Mouse (Mus musculus): ENCODE data around the gene Caskin1. TPM values are rescaled to one million over a fixed set of nuclear protein-coding genes. Genes with fewer than 3 reads are reported as not detected.

The Caskin1 gene
- polyA plus RNA-seq, 1 experiment from 2014 or later, result 1.1 TPM

GRCm38 (mm10) chr17:24557091-24557490 lies 68.7 kb downstream of the Caskin1 start:
- Histone ChIP-seq H3K9ac (ENCODE audit: low read depth, low read length) (no peak overlapping the region), H3K36me3 (ENCODE audit: insufficient read depth, low read length) (no peaks in the 10 kb centered on the region), H3K4me3 (replicated peaks; ENCODE audit: low read depth, low read length) (no peak overlapping the region), H3K27ac (peak overlapping the region; percentile 93; the same call in 1 of the 2 replicates), H3K9me3 (replicated peaks; ENCODE audit: low read length) (no peaks in the 10 kb centered on the region), H3K27me3 (ENCODE audit: insufficient read depth, low read length) (no peaks in the 10 kb centered on the region), H3K4me2 (ENCODE audit: low read length) (no peak overlapping the region), H3K4me1 (replicated peaks; ENCODE audit: insufficient read depth, low read length) (peaks cover 14% of the 10 kb centered on the region)
- no peak for TF ChIP-seq CTCF (IDR thresholded peaks at IDR 0.05; ENCODE audit: low read depth)
- DNase-seq (ENCODE audit: low spot score) (no peak), ATAC-seq (replicated peaks; ENCODE audit: low FRiP score, low read depth) (no peak)
- WGBS, result 67% methylated on average over 7 of the region's 7 CpGs

Other genes starting within 250 kb of the Caskin1 start
- 18.3 and 23.2 TPM in 2 replicates for gene Ccnf, start 237.1 kb upstream of the Caskin1 start, polyA plus RNA-seq (2015; fragmentation: Nextera tagmentation; extraction: Ambion mirVana)
- not detected in 2 replicates for gene Abca17, start 137.5 kb upstream of the Caskin1 start, polyA plus RNA-seq (2015; fragmentation: Nextera tagmentation; extraction: Ambion mirVana)
- 21.8 TPM in 2 replicates for gene Abca3, start 136.7 kb upstream of the Caskin1 start, polyA plus RNA-seq (2015; fragmentation: Nextera tagmentation; extraction: Ambion mirVana)
- gene Rnps1, start 74.0 kb upstream of the Caskin1 start, polyA plus RNA-seq (2015; fragmentation: Nextera tagmentation; extraction: Ambion mirVana), result 191 and 203 TPM in 2 replicates
- 109 and 136 TPM in 2 replicates for gene Eci1, start 62.0 kb upstream of the Caskin1 start, polyA plus RNA-seq (2015; fragmentation: Nextera tagmentation; extraction: Ambion mirVana)
- gene Dnase1l2, start 45.5 kb upstream of the Caskin1 start, polyA plus RNA-seq (2015; fragmentation: Nextera tagmentation; extraction: Ambion mirVana), result 3.8 and 4.1 TPM in 2 replicates
- gene E4f1, start 18.3 kb upstream of the Caskin1 start, polyA plus RNA-seq (2015; fragmentation: Nextera tagmentation; extraction: Ambion mirVana), result 9.8 and 12.0 TPM in 2 replicates
- gene Pgp, start 18.2 kb upstream of the Caskin1 start, polyA plus RNA-seq (2015; fragmentation: Nextera tagmentation; extraction: Ambion mirVana), result 61.7 and 64.0 TPM in 2 replicates
- 1.2 and 1.6 TPM in 2 replicates for gene Bricd5, start 14.7 kb upstream of the Caskin1 start, polyA plus RNA-seq (2015; fragmentation: Nextera tagmentation; extraction: Ambion mirVana)
- gene Mlst8, start 9.5 kb upstream of the Caskin1 start, polyA plus RNA-seq (2015; fragmentation: Nextera tagmentation; extraction: Ambion mirVana), result 24.1 and 24.2 TPM in 2 replicates
- gene Traf7, start 39.3 kb downstream of the Caskin1 start, polyA plus RNA-seq (2015; fragmentation: Nextera tagmentation; extraction: Ambion mirVana), result 59.4 and 67.3 TPM in 2 replicates
- 3.5 and 3.7 TPM in 2 replicates for gene Rab26, start 45.6 kb downstream of the Caskin1 start, polyA plus RNA-seq (2015; fragmentation: Nextera tagmentation; extraction: Ambion mirVana)
- 10.6 and 17.7 TPM in 2 replicates for gene Pkd1, start 61.2 kb downstream of the Caskin1 start, polyA plus RNA-seq (2015; fragmentation: Nextera tagmentation; extraction: Ambion mirVana)
- 36.4 and 42.4 TPM in 2 replicates for gene Tsc2, start 144.0 kb downstream of the Caskin1 start, polyA plus RNA-seq (2015; fragmentation: Nextera tagmentation; extraction: Ambion mirVana)
- gene Nthl1, start 144.1 kb downstream of the Caskin1 start, polyA plus RNA-seq (2015; fragmentation: Nextera tagmentation; extraction: Ambion mirVana), result 13.4 and 14.9 TPM in 2 replicates
- gene Slc9a3r2, start 161.7 kb downstream of the Caskin1 start, polyA plus RNA-seq (2015; fragmentation: Nextera tagmentation; extraction: Ambion mirVana), result 141 and 145 TPM in 2 replicates
- gene Npw, start 169.9 kb downstream of the Caskin1 start, polyA plus RNA-seq (2015; fragmentation: Nextera tagmentation; extraction: Ambion mirVana), result 0.32 and 0.38 TPM in 2 replicates
- gene Zfp598, start 181.1 kb downstream of the Caskin1 start, polyA plus RNA-seq (2015; fragmentation: Nextera tagmentation; extraction: Ambion mirVana), result 17.5 and 18.1 TPM in 2 replicates
- 1.4 and 1.7 TPM in 2 replicates for gene Syngr3, start 201.4 kb downstream of the Caskin1 start, polyA plus RNA-seq (2015; fragmentation: Nextera tagmentation; extraction: Ambion mirVana)
- 43.3 and 47.6 TPM in 2 replicates for gene Gfer, start 207.6 kb downstream of the Caskin1 start, polyA plus RNA-seq (2015; fragmentation: Nextera tagmentation; extraction: Ambion mirVana)
- 2.6 and 2.7 TPM in 2 replicates for gene Noxo1, start 207.6 kb downstream of the Caskin1 start, polyA plus RNA-seq (2015; fragmentation: Nextera tagmentation; extraction: Ambion mirVana)
- 50.5 and 57.3 TPM in 2 replicates for gene Tbl3, start 219.1 kb downstream of the Caskin1 start, polyA plus RNA-seq (2015; fragmentation: Nextera tagmentation; extraction: Ambion mirVana)
- not detected in 2 replicates for gene Rnf151, start 229.5 kb downstream of the Caskin1 start, polyA plus RNA-seq (2015; fragmentation: Nextera tagmentation; extraction: Ambion mirVana)
- gene Rps2, start 229.5 kb downstream of the Caskin1 start, polyA plus RNA-seq (2015; fragmentation: Nextera tagmentation; extraction: Ambion mirVana), result 1,452 and 1,460 TPM in 2 replicates
- gene Ndufb10, start 235.9 kb downstream of the Caskin1 start, polyA plus RNA-seq (2015; fragmentation: Nextera tagmentation; extraction: Ambion mirVana), result 417 and 419 TPM in 2 replicates
- gene Rpl3l, start 239.2 kb downstream of the Caskin1 start, polyA plus RNA-seq (2015; fragmentation: Nextera tagmentation; extraction: Ambion mirVana), result 0.36 and 0.38 TPM in 2 replicates
- 45.8 and 48.6 TPM in 2 replicates for gene Msrb1, start 248.0 kb downstream of the Caskin1 start, polyA plus RNA-seq (2015; fragmentation: Nextera tagmentation; extraction: Ambion mirVana)